In the genomic region with DNA sequence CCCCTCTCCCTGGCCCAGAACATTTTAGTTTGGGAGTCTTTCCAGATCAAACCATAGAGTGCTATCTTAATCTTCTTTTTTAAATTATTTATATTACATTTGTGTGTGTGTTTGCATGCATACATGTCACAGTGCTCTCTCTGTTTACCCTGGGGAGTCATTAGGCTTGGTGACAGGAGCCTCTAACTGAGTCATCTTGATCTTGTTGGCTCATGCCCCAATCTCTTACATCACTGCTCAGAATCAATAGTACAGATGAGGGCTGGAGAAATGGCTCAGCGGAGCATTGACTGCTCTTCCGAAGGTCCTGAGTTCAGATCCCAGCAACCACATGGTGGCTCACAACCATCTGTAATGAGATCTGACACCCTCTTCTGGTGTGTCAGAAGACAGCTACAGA, we compare ENCODE assay signal across 25 mouse cellular contexts. TPM values are rescaled to one million over a fixed set of nuclear protein-coding genes. Genes with fewer than 3 reads are reported as not detected.
A peak's percentile ranks its signal among the peaks of the same experiment; 100 is the strongest.
DNase-seq lines count a peak whose midpoint lies in the region; TF ChIP-seq lines count a peak whose summit lies in the region.
"Had no signal": no experiment of that assay in that cellular context is flagged by ENCODE, and none has a peak within 500 bp of the region (broad histone marks: within the 10 kb centered on the region; RNA-seq: fewer than 3 reads in every experiment).

No protein-coding gene starts in this region.

- no peaks in the 10 kb centered on the region for H3K79me2 ChIP-seq in liver, adult 2 months (ENCODE audit: control insufficient read depth, insufficient read depth, low read length)
- H3K79me2 ChIP-seq in CH12.LX (replicated peaks; ENCODE audit: control insufficient read depth, extremely low read depth, insufficient read depth, poor library complexity, severe bottlenecking): no peaks in the 10 kb centered on the region

- dilution Hi-C loops in CH12.LX (cut with MboI; ENCODE audit: extremely low pct_ligation_motif_present, extremely low pct_unique_long_range_greater_than_20kb, low sequenced_read_pairs): no loop called here

- H3K9me3 ChIP-seq in CH12.LX (replicated peaks; ENCODE audit: low read length): no peaks in the 10 kb centered on the region
- H3K9me3 ChIP-seq: embryonic facial prominence, embryonic 13.5 days; embryonic facial prominence, embryonic 15.5 days; forebrain, embryonic 10.5 days; forebrain, embryonic 12.5 days; forebrain, embryonic 15.5 days had no signal

- no peak for TF ChIP-seq RAD21 in CH12.LX (IDR thresholded peaks at IDR 0.05; ENCODE audit: low read depth, low read length)

- H3K4me1 ChIP-seq in liver, adult 2 months (ENCODE audit: control insufficient read depth, insufficient read depth, low read length): no peaks in the 10 kb centered on the region
- peaks cover 28 to 54% of the 10 kb centered on the region in 2 experiments for H3K4me1 ChIP-seq in CH12.LX (ENCODE audit: control insufficient read depth in 1 of 2, insufficient read depth in 2 of 2)
- H3K4me1 ChIP-seq: embryonic facial prominence, embryonic 15.5 days; forebrain, embryonic 12.5 days had no signal

- TF ChIP-seq EP300 in CH12.LX (IDR thresholded peaks at IDR 0.05; ENCODE audit: low read length): no peak

- 25% methylated on average over 2 of the region's 2 CpGs for WGBS in liver, adult 2 months

- no peak overlapping the region for H3K4me3 ChIP-seq in liver, adult 2 months (ENCODE audit: insufficient read depth, low read depth, low read length)
- no peak overlapping the region for H3K4me3 ChIP-seq in CH12.LX (replicated peaks in 1 of 3; ENCODE audit: low read depth in 2 of 3, low read length in 2 of 3, poor library complexity in 1 of 3)
- H3K4me3 ChIP-seq: embryonic facial prominence, embryonic 13.5 days; embryonic facial prominence, embryonic 15.5 days; erythroblast, embryonic 14.5 days; forebrain, embryonic 10.5 days; forebrain, embryonic 12.5 days; forebrain, embryonic 15.5 days had no signal

- H3K27ac ChIP-seq in liver, adult 2 months (replicated peaks; ENCODE audit: insufficient read depth, low read depth, low read length): no peak overlapping the region
- H3K27ac ChIP-seq in CH12.LX (ENCODE audit: insufficient read depth, low read depth): no peak overlapping the region
- H3K27ac ChIP-seq: embryonic facial prominence, embryonic 13.5 days; embryonic facial prominence, embryonic 15.5 days; forebrain, embryonic 10.5 days; forebrain, embryonic 12.5 days; forebrain, embryonic 15.5 days had no signal

- H3K27me3 ChIP-seq in liver, adult 2 months (ENCODE audit: control insufficient read depth, insufficient read depth, low read length): no peaks in the 10 kb centered on the region
- no peaks in the 10 kb centered on the region for H3K27me3 ChIP-seq in CH12.LX (replicated peaks)
- H3K27me3 ChIP-seq: embryonic facial prominence, embryonic 13.5 days; embryonic facial prominence, embryonic 15.5 days; forebrain, embryonic 12.5 days; forebrain, embryonic 15.5 days; Patski had no signal

- H3K9ac ChIP-seq in liver, adult 2 months (ENCODE audit: low read depth, low read length): no peak overlapping the region
- H3K9ac ChIP-seq in CH12.LX (ENCODE audit: insufficient read depth, low read depth): no peak overlapping the region
- H3K9ac ChIP-seq: embryonic facial prominence, embryonic 13.5 days; embryonic facial prominence, embryonic 15.5 days; forebrain, embryonic 12.5 days; forebrain, embryonic 15.5 days; forebrain, postnatal 0 days had no signal

- no peaks in the 10 kb centered on the region for H3K36me3 ChIP-seq in liver, adult 2 months (ENCODE audit: control insufficient read depth, insufficient read depth, low read length)
- H3K36me3 ChIP-seq in CH12.LX (replicated peaks in 1 of 2; ENCODE audit: control insufficient read depth in 1 of 2, insufficient read depth in 1 of 2, low read length in 1 of 2): peaks cover 0 to 6% of the 10 kb centered on the region in 2 experiments
- H3K36me3 ChIP-seq: embryonic facial prominence, embryonic 13.5 days; embryonic facial prominence, embryonic 15.5 days; forebrain, embryonic 10.5 days; forebrain, embryonic 12.5 days; forebrain, embryonic 15.5 days had no signal

- no peak for TF ChIP-seq CTCF in liver, adult 2 months (IDR thresholded peaks at IDR 0.05; ENCODE audit: low read depth, low read length)
- no peak for TF ChIP-seq CTCF in CH12.LX (conservative IDR thresholded peaks at IDR 0.05 in 1 of 2, IDR thresholded peaks at IDR 0.05 in 1 of 2; ENCODE audit: low read depth in 2 of 2, low read length in 2 of 2)

- DNase-seq in adrenal gland, adult 2 months: peak; percentile 71
- DNase-seq in adrenal gland, postnatal 10 days: no peak
- DNase-seq in liver, adult 2 months (ENCODE audit: extremely low read depth, low read depth, low spot score): peak; percentile 76
- DNase-seq in liver: no peak
- peak; percentile 75 for DNase-seq in CH12.LX (ENCODE audit: extremely low read depth)
- peak; percentile 70 for DNase-seq in adipocyte (ENCODE audit: low spot score)
- DNase-seq in thymus, postnatal 0 days (ENCODE audit: low spot score): no peak
- DNase-seq in spleen, postnatal 36 days (ENCODE audit: low spot score in 2 of 2): no peak
- DNase-seq: adrenal gland, adult 8-10 months; adrenal gland, postnatal 25 days; B cell, adult 2 months; cerebellum, adult 11 months; cerebellum, adult 18-20 months; cerebellum, adult 9-11 months; cerebellum, postnatal 14 days; cerebellum, postnatal 36 days; embryo, embryonic 11 days; forebrain, postnatal 0 days had no signal

- no peak overlapping the region for H3K4me2 ChIP-seq in CH12.LX (ENCODE audit: insufficient read depth, low read depth, poor library complexity, severe bottlenecking)
- H3K4me2 ChIP-seq: embryonic facial prominence, embryonic 13.5 days; embryonic facial prominence, embryonic 15.5 days; forebrain, embryonic 12.5 days; forebrain, embryonic 15.5 days had no signal

- in situ Hi-C loops in CH12.LX (cut with MboI; ENCODE audit: low pct_ligation_motif_present, low pct_unique_long_range_greater_than_20kb, low sequenced_read_pairs): no loop called here

- TF ChIP-seq POLR2A in liver, adult 2 months (IDR thresholded peaks at IDR 0.05; ENCODE audit: extremely low read depth, insufficient read depth, low read length): no peak
- TF ChIP-seq POLR2A in CH12.LX (IDR thresholded peaks at IDR 0.05; ENCODE audit: low read depth, low read length): no peak

TF ChIP-seq in CH12.LX, 34 proteins besides CTCF, POLR2A, EP300 and RAD21:
- TF ChIP-seq MAFK (IDR thresholded peaks at IDR 0.05; ENCODE audit: insufficient replicate concordance, low read length) (no peak), ZKSCAN1 (IDR thresholded peaks at IDR 0.05; ENCODE audit: borderline replicate concordance, low read depth, low read length) (no peak), JUN (IDR thresholded peaks at IDR 0.05; ENCODE audit: insufficient read depth, low read depth, low read length) (no peak), ETS1 (conservative IDR thresholded peaks at IDR 0.05; ENCODE audit: low read depth, low read length) (peak; percentile 56), BHLHE40 (IDR thresholded peaks at IDR 0.05; ENCODE audit: low read depth, low read length) (peak; percentile 38; the same call in 1 of the 2 replicates)
TF ChIP-seq in CH12.LX: peak in this region for 2.

RNA-seq across cellular contexts. Expression of gene B4galt5, which starts 22.5 kb away (rescaled TPM):
- total RNA-seq in adrenal gland, adult 2 months (2021): 100 to 1,000 TPM in 1 of 2 experiments, 10 to 100 TPM in 1; 92.7 to 113 TPM
- 43.9 and 47.6 TPM in 2 replicates for polyA plus RNA-seq in adrenal gland, adult 2 months (2012; rRNA removed)
- 10 to 100 TPM; 55.5 to 76.9 TPM for total RNA-seq in adrenal gland, postnatal 10 days (2021)
- total RNA-seq in liver, adult 2 months (2014; rRNA removed): 8.1 and 17.7 TPM in 2 replicates
- 14.9 and 15.7 TPM in 2 replicates for polyA plus RNA-seq in liver, adult 2 months (2012; rRNA removed)
- total RNA-seq in CH12.LX (2012; rRNA removed): 12.5 and 14.4 TPM in 2 replicates
- total RNA-seq in CH12.LX (2014; rRNA removed): 12.0 and 13.5 TPM in 2 replicates
- 17.6 and 22.4 TPM in 2 replicates for polyA plus RNA-seq in CH12.LX (2012; ENCODE audit: insufficient read length, low read depth)
- polyA plus RNA-seq in thymus, postnatal 0 days (2015; fragmentation: Nextera tagmentation; extraction: Ambion mirVana): 4.6 and 5.8 TPM in 2 replicates

RNA-seq across cellular contexts. Expression of gene Slc9a8, which starts 50.0 kb away (rescaled TPM):
- total RNA-seq in adrenal gland, adult 2 months (2021): 10 to 100 TPM; 33.8 to 40.2 TPM
- polyA plus RNA-seq in adrenal gland, adult 2 months (2012; rRNA removed): 51.2 and 67.5 TPM in 2 replicates
- total RNA-seq in adrenal gland, postnatal 10 days (2021): 10 to 100 TPM; 28.8 to 37.0 TPM
- total RNA-seq in liver, adult 2 months (2014; rRNA removed): 14.9 and 22.6 TPM in 2 replicates
- 25.8 and 34.2 TPM in 2 replicates for polyA plus RNA-seq in liver, adult 2 months (2012; rRNA removed)
- 21.2 and 26.0 TPM in 2 replicates for total RNA-seq in CH12.LX (2012; rRNA removed)
- 12.9 and 14.5 TPM in 2 replicates for total RNA-seq in CH12.LX (2014; rRNA removed)
- polyA plus RNA-seq in CH12.LX (2012; ENCODE audit: insufficient read length, low read depth): 20.6 and 25.0 TPM in 2 replicates
- 17.9 and 19.7 TPM in 2 replicates for polyA plus RNA-seq in thymus, postnatal 0 days (2015; fragmentation: Nextera tagmentation; extraction: Ambion mirVana)

Comparison
In these comparisons a context has a peak if more than half of its experiments do, and no peak if none do; other contexts are left out.
1. DNase-seq: peak in adrenal gland, adult 2 months (single experiment), liver, adult 2 months (single experiment), CH12.LX (single experiment) and adipocyte (single experiment); none in adrenal gland, postnatal 10 days (single experiment), liver (single experiment), thymus, postnatal 0 days (single experiment) and spleen, postnatal 36 days (0 of 2).